Mouse (Mus musculus): ENCODE data around the gene Fos.

GRCm38 (mm10) chr12:85447490-85447889 is 26.2 kb upstream of the Fos start:
- TF ChIP-seq CTCF (IDR thresholded peaks at IDR 0.05; ENCODE audit: borderline replicate concordance, insufficient read depth, low read depth, low read length), result no peak
- no peak for TF ChIP-seq POLR2A (IDR thresholded peaks at IDR 0.05; ENCODE audit: borderline replicate concordance, insufficient read depth, low read length)

Data from cerebellum, adult 2 months (tissue).